Mouse (Mus musculus): ENCODE data around the gene Scg3. TPM values are rescaled to one million over a fixed set of nuclear protein-coding genes. Genes with fewer than 3 reads are reported as not detected.

Gene Scg3
- 12.7 and 15.1 TPM in 2 replicates for polyA plus RNA-seq (2016; fragmentation: Nextera tagmentation; extraction: Ambion mirVana)

GRCm38 (mm10) chr9:75683426-75684191 lies at the start of gene Scg3:
TSS of gene Scg3 (minus strand) at chr9:75684056.
- no peaks in the 10 kb centered on the region for H3K9me3 ChIP-seq
- WGBS, result 7% methylated on average over 42 of the region's 42 CpGs
- no peaks in the 10 kb centered on the region for H3K36me3 ChIP-seq (replicated peaks)
- peak; percentile 88 for DNase-seq (ENCODE audit: extremely low spot score, low spot score)
- H3K4me1 ChIP-seq, result peaks cover 17% of the 10 kb centered on the region
- peak within 1 kb of the TSS; percentile 62 for H3K4me3 ChIP-seq
- H3K27me3 ChIP-seq (ENCODE audit: poor library complexity, severe bottlenecking), result no peaks in the 10 kb centered on the region
- H3K27ac ChIP-seq, result peak within 1 kb of the TSS; percentile 82

GRCm38 (mm10) chr9:75719952-75720687 lies 36.3 kb upstream of the Scg3 start:
- DNase-seq (ENCODE audit: extremely low spot score, low spot score), result peak; percentile 71
- Histone ChIP-seq H3K27ac (no peak overlapping the region), H3K36me3 (replicated peaks) (no peaks in the 10 kb centered on the region), H3K27me3 (ENCODE audit: poor library complexity, severe bottlenecking) (no peaks in the 10 kb centered on the region), H3K4me3 (no peak overlapping the region), H3K4me1 (no peaks in the 10 kb centered on the region), H3K9me3 (no peaks in the 10 kb centered on the region)
- 40% methylated on average over 11 of the region's 11 CpGs for WGBS

GRCm38 (mm10) chr9:75719481-75719880 lies 35.6 kb upstream of the Scg3 start:
- 89% methylated on average over 3 of the region's 3 CpGs for WGBS
- no peaks in the 10 kb centered on the region for H3K36me3 ChIP-seq (replicated peaks)
- H3K4me1 ChIP-seq, result no peaks in the 10 kb centered on the region
- H3K9me3 ChIP-seq, result no peaks in the 10 kb centered on the region
- no peaks in the 10 kb centered on the region for H3K27me3 ChIP-seq (ENCODE audit: poor library complexity, severe bottlenecking)
- no peak for DNase-seq (ENCODE audit: extremely low spot score, low spot score)
- no peak overlapping the region for H3K4me3 ChIP-seq
- no peak overlapping the region for H3K27ac ChIP-seq

- 69% methylated on average over 3 of the region's 3 CpGs for WGBS
- H3K27ac ChIP-seq, result no peak overlapping the region
- no peaks in the 10 kb centered on the region for H3K27me3 ChIP-seq (ENCODE audit: poor library complexity, severe bottlenecking)
- H3K4me3 ChIP-seq, result no peak overlapping the region
- peaks cover 4% of the 10 kb centered on the region; the same call in 1 of the 2 replicates for H3K9me3 ChIP-seq
- H3K36me3 ChIP-seq (replicated peaks), result no peaks in the 10 kb centered on the region
- no peak for DNase-seq (ENCODE audit: extremely low spot score, low spot score)
- peaks cover 17% of the 10 kb centered on the region for H3K4me1 ChIP-seq
Observed at GRCm38 (mm10) chr9:75684772-75685171, 916 bp upstream of the Scg3 start.

GRCm38 (mm10) chr9:75684292-75684691 lies 436 bp upstream of the Scg3 start:
- Histone ChIP-seq H3K27me3 (ENCODE audit: poor library complexity, severe bottlenecking) (no peaks in the 10 kb centered on the region), H3K9me3 (peaks cover under 1% of the 10 kb centered on the region; the same call in 1 of the 2 replicates), H3K4me3 (peak overlapping the region; percentile 62), H3K27ac (peak overlapping the region; percentile 82), H3K4me1 (peaks cover 17% of the 10 kb centered on the region), H3K36me3 (replicated peaks) (no peaks in the 10 kb centered on the region)
- DNase-seq (ENCODE audit: extremely low spot score, low spot score), result no peak
- WGBS, result 70% methylated on average over 4 of the region's 4 CpGs

GRCm38 (mm10) chr9:75680606-75681005 lies 3.2 kb downstream of the Scg3 start:
- Histone ChIP-seq H3K9me3 (no peaks in the 10 kb centered on the region), H3K4me3 (no peak overlapping the region), H3K27ac (no peak overlapping the region), H3K27me3 (ENCODE audit: poor library complexity, severe bottlenecking) (no peaks in the 10 kb centered on the region), H3K4me1 (peaks cover 17% of the 10 kb centered on the region), H3K36me3 (replicated peaks) (peaks cover 7% of the 10 kb centered on the region)
- WGBS, result 92% methylated on average over 5 of the region's 5 CpGs
- DNase-seq (ENCODE audit: extremely low spot score, low spot score), result no peak

- Histone ChIP-seq H3K4me1 (peaks cover 15% of the 10 kb centered on the region), H3K36me3 (replicated peaks) (peaks cover 10% of the 10 kb centered on the region), H3K9me3 (no peaks in the 10 kb centered on the region), H3K27me3 (ENCODE audit: poor library complexity, severe bottlenecking) (no peaks in the 10 kb centered on the region), H3K27ac (no peak overlapping the region), H3K4me3 (no peak overlapping the region)
- no peak for DNase-seq (ENCODE audit: extremely low spot score, low spot score)
- 85% methylated on average over 4 of the region's 4 CpGs for WGBS
Observed at GRCm38 (mm10) chr9:75679629-75680028, 4.2 kb downstream of the Scg3 start.

- no peak overlapping the region for H3K27ac ChIP-seq
- no peaks in the 10 kb centered on the region for H3K9me3 ChIP-seq
- H3K4me1 ChIP-seq, result peaks cover 2% of the 10 kb centered on the region
- peaks cover 19% of the 10 kb centered on the region for H3K36me3 ChIP-seq (replicated peaks)
- no peaks in the 10 kb centered on the region for H3K27me3 ChIP-seq (ENCODE audit: poor library complexity, severe bottlenecking)
- no peak for DNase-seq (ENCODE audit: extremely low spot score, low spot score)
- WGBS, result 88% methylated on average over 7 of the region's 7 CpGs
- no peak overlapping the region for H3K4me3 ChIP-seq
Observed at GRCm38 (mm10) chr9:75678341-75678740, 5.5 kb downstream of the Scg3 start.

GRCm38 (mm10) chr9:75676226-75676625 lies 7.6 kb downstream of the Scg3 start:
- no peaks in the 10 kb centered on the region for H3K9me3 ChIP-seq
- H3K4me1 ChIP-seq, result no peaks in the 10 kb centered on the region
- no peaks in the 10 kb centered on the region for H3K27me3 ChIP-seq (ENCODE audit: poor library complexity, severe bottlenecking)
- 86% methylated on average over 7 of the region's 7 CpGs for WGBS
- H3K4me3 ChIP-seq, result no peak overlapping the region
- peaks cover 21% of the 10 kb centered on the region for H3K36me3 ChIP-seq (replicated peaks)
- no peak for DNase-seq (ENCODE audit: extremely low spot score, low spot score)
- no peak overlapping the region for H3K27ac ChIP-seq

- Histone ChIP-seq H3K4me1 (no peaks in the 10 kb centered on the region), H3K27ac (no peak overlapping the region), H3K9me3 (no peaks in the 10 kb centered on the region), H3K27me3 (ENCODE audit: poor library complexity, severe bottlenecking) (no peaks in the 10 kb centered on the region), H3K4me3 (no peak overlapping the region), H3K36me3 (replicated peaks) (peaks cover 23% of the 10 kb centered on the region)
- no peak for DNase-seq (ENCODE audit: extremely low spot score, low spot score)
- 74% methylated on average over 6 of the region's 6 CpGs for WGBS
Observed at GRCm38 (mm10) chr9:75672769-75673168, 11.1 kb downstream of the Scg3 start.

- H3K9me3 ChIP-seq, result no peaks in the 10 kb centered on the region
- DNase-seq (ENCODE audit: extremely low spot score, low spot score), result no peak
- WGBS, result 87% methylated on average over 5 of the region's 5 CpGs
- H3K4me1 ChIP-seq, result no peaks in the 10 kb centered on the region
- H3K36me3 ChIP-seq (replicated peaks), result peaks cover 2% of the 10 kb centered on the region; the same call in 1 of the 2 replicates
- H3K27ac ChIP-seq, result no peak overlapping the region
- H3K4me3 ChIP-seq, result no peak overlapping the region
- no peaks in the 10 kb centered on the region for H3K27me3 ChIP-seq (ENCODE audit: poor library complexity, severe bottlenecking)
Observed at GRCm38 (mm10) chr9:75666612-75667011, 17.2 kb downstream of the Scg3 start.

- peaks cover 4% of the 10 kb centered on the region; the same call in 1 of the 2 replicates for H3K36me3 ChIP-seq (replicated peaks)
- no peaks in the 10 kb centered on the region for H3K4me1 ChIP-seq
- no peaks in the 10 kb centered on the region for H3K9me3 ChIP-seq
- 93% methylated on average over 6 of the region's 6 CpGs for WGBS
- H3K4me3 ChIP-seq, result no peak overlapping the region
- H3K27me3 ChIP-seq (ENCODE audit: poor library complexity, severe bottlenecking), result no peaks in the 10 kb centered on the region
- DNase-seq (ENCODE audit: extremely low spot score, low spot score), result no peak
- no peak overlapping the region for H3K27ac ChIP-seq
Observed at GRCm38 (mm10) chr9:75665364-75665763, 18.5 kb downstream of the Scg3 start.

GRCm38 (mm10) chr9:75660917-75661316 lies 22.9 kb downstream of the Scg3 start:
- 89% methylated on average over 8 of the region's 8 CpGs for WGBS
- no peaks in the 10 kb centered on the region for H3K9me3 ChIP-seq
- DNase-seq (ENCODE audit: extremely low spot score, low spot score), result no peak
- H3K27ac ChIP-seq, result no peak overlapping the region
- no peaks in the 10 kb centered on the region for H3K27me3 ChIP-seq (ENCODE audit: poor library complexity, severe bottlenecking)
- H3K4me1 ChIP-seq, result no peaks in the 10 kb centered on the region
- H3K4me3 ChIP-seq, result no peak overlapping the region
- peaks cover 5% of the 10 kb centered on the region; the same call in 1 of the 2 replicates for H3K36me3 ChIP-seq (replicated peaks)

Data from forebrain, embryonic 10.5 days (tissue).